Mouse (Mus musculus) heart, adult 18-20 months (tissue): Measurements from ENCODE around the gene Ralgapa1. TPM values are rescaled to one million over a fixed set of nuclear protein-coding genes. Genes with fewer than 3 reads are reported as not detected.
A peak's percentile ranks its signal among the peaks of the same experiment; 100 is the strongest.
"Not testable (repeated sequence)": the region's sequence is repeated elsewhere in the genome, so short reads cannot be mapped to it uniquely, and the experiment has no call there.

Source experiments
- DNase-seq, 2 experiments: peaks; one replicate each; pipeline ENCODE4 v3.0.0; 2021 to 2022; ENCODE audit warnings: mixed read lengths in 1 of 2
- total RNA-seq, 2 experiments: library from RNA; stranded (reverse); gene quantifications; 2 replicates each; pipeline ENCODE4 v1.2.3; 2021

The Ralgapa1 gene
- total RNA-seq, 2 experiments from 2014 or later: 51.1 to 60.4 TPM

GRCm38 (mm10) chr12:55800144-55800543, 20.8 kb downstream of the Ralgapa1 start:
- no peak for DNase-seq

- DNase-seq: no peak
Measured at GRCm38 (mm10) chr12:55798745-55799144, 22.2 kb downstream of the Ralgapa1 start.

DNA sequence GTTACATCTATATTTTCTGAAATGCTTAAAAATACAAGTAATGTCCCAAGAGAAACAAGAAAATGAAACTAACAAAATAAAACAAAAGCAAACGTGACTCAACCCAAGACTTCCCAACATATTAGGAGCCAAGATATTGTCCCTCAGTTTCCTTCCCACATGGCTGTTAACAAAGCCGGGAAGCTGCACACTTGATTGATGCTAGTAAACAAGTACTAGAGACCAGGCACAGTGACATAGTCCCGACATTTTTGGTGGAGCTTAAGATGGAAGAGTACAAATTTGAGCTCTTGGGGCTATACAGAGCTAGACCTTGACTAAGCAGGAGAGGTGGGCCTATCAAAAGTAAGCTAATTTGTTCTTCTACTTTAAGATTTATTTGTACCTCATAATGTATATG, 23.9 kb downstream of the Ralgapa1 start:
- DNase-seq: peak in 1 of 2 experiments; percentile 59

GRCm38 (mm10) chr12:55794485-55794884, 26.5 kb downstream of the Ralgapa1 start:
- DNase-seq: not testable (repeated sequence)

DNA sequence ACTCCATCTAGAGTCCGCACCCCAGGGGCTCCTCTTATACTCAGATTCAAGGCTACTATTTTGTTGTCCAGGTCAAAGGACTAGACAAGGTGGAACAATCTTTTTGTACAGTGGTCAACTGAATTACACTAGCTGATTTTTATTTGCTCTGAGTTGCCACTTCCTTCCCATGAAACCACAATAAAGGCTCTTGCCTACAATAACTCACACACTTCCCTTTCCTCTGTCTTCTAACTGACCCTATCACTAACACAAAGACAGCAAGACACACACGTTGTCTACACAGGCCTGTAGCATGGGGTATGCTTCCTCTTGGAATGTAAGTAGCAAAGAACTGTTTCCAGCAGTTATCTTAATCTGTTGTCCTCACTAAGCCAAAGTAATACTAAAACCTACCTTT, 35.7 kb downstream of the Ralgapa1 start:
- no peak for DNase-seq

DNA sequence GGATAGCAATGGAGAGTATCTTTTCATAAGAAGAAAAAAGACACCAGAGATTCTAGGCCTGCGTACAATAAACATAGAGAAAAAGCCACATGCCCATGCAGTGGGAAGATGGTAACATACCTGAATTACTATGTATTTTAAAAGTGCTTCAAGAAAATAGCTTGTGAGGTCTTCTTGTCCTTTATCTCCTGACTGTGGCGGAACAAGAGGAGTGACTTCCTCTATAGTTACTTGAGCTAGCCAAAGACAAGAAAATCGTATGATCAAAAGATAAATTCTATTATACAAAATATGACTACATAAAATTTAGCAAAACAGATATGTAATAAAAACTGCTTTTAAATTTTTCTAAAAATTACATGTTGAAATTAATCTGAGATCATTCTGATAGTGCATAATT, 38.3 kb downstream of the Ralgapa1 start:
- DNase-seq: no peak

DNA sequence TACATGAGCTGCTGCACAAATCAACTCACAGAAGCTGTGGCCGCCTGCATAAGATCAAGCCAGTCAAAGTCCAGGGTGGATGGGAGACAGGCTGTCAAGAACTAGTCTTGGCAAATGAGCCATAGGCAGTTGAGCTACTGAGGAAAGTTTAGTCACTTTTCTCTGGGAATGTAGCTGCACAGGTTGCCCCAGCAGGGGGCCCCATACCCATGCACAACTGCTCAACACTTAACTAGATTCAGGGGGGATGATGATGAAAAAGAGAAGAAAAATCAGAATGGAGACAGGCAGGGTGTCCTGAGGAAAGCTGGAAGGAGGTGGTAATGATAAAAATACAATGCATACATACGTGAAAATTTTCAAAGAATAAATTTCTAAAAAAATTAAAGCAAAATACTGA, 42.7 kb downstream of the Ralgapa1 start:
- DNase-seq: peak; percentile 31 to 61

GRCm38 (mm10) chr12:55777356-55777755, 43.6 kb downstream of the Ralgapa1 start:
- no peak for DNase-seq

DNA sequence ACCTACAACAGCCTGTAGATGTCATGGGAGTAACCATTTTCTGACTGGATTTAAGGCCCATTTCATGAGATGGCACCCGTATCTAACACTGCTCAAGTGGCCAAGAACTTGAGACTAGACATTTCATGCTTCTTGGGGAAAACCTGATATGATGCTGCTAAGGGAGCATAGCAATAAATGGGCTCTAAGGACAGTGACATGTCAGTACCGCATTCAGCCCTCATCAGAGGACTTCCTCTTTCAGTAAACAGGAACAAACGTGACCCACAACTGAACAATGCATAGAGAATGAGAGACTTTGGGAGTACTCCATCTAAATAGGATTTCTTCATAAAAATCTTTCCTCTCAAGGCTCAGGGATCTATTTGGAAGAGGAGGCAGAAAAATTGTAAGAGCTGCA, 46.7 kb downstream of the Ralgapa1 start:
- no peak for DNase-seq

GRCm38 (mm10) chr12:55720319-55720718, 100.6 kb downstream of the Ralgapa1 start:
- DNase-seq: no peak

- DNase-seq: peak; percentile 12 to 13
Measured at GRCm38 (mm10) chr12:55705881-55706280, 115.1 kb downstream of the Ralgapa1 start.

GRCm38 (mm10) chr12:55666699-55667098, 154.3 kb downstream of the Ralgapa1 start:
- DNase-seq: no peak

GRCm38 (mm10) chr12:55663194-55663593, 157.8 kb downstream of the Ralgapa1 start:
- not testable (repeated sequence) for DNase-seq

- DNase-seq: no peak
Measured at GRCm38 (mm10) chr12:55648011-55648525, 172.9 kb downstream of the Ralgapa1 start.

DNA sequence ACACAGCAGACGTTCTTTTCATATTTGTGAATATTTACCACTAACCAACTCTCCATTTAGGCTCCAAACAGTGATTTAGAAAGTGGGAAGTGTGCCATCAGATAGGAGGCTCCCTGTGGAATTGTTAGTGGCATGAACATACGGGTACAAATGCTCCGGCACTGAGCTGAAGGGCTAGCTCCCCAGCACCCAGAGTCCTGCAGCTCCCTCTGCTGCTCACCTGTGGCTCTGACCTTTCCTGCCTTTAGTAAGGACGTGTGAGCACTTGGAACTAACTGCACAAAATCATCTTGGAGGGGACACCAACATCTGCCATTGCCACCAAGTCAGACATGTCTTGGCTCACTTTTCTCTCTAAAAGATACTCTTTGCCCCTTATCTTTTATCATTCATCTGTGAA, 194.3 kb downstream of the Ralgapa1 start:
- DNase-seq: no peak

DNA sequence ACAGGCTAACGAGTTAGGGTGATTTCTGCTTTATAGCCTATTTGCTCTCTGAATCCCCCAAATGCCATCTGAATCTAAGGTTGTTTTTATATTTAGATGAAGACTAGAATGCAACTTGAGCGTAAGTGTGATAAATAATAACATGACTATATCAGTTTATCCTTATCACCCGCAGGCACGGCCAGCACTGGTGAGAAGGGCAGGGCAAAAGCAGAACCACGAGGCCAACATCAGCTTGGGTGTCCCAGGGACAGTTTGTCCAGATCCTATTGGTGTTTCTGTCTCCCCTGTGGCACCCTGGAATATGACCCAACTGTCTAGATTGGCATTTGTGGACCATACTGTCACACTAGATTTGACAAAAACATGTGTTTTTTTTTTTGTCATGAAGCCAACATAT, 197.7 kb downstream of the Ralgapa1 start:
- DNase-seq: no peak

DNA sequence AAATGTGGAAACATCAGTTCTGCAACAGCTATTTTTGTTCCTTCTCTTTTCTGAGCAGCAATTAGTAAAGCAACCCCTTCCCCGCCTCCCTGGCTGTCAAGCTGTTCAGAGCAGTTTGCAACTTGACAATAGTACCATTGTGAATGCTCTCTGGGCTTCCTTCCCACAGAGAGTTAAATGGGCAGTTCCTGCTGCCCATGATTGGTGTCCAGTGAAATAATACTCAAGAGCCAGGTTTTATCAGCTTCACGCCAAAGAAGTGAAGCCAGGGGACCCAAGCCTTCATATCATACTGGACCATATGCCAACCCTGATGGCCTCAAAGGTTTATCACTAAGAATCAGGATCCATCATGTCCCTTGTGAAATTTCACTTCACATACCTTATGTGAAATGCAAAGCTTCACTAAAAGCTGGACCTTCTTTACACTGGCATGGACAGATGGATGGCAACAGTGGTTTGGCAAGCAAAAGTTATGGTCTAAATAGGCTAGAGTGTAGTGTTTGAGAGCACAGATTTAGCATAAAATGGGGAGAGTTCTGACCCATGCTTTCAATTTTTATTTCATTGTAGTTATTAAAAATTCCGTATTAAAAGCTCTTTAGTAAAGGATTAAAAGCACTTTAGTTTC, 198.2 kb downstream of the Ralgapa1 start:
- no peak for DNase-seq

DNA sequence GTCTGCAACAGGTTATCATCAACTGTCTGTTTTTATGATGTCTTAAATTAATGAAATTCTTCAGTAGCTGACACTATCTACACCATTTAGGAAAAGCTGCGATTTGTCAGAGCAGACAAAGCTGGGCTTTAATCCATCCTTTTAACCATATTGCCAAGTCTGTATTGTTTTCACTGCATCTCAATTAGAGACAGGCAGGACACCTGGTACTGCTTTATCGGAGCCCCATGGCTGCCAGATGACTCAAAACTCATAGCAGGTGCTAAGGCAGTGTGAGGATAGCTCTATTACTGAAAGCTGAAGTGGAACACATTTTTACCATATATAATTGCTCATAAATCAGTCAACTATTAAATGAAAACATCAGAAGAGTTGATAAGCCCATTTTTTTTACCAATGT, 200.6 kb downstream of the Ralgapa1 start:
- DNase-seq: no peak

DNA sequence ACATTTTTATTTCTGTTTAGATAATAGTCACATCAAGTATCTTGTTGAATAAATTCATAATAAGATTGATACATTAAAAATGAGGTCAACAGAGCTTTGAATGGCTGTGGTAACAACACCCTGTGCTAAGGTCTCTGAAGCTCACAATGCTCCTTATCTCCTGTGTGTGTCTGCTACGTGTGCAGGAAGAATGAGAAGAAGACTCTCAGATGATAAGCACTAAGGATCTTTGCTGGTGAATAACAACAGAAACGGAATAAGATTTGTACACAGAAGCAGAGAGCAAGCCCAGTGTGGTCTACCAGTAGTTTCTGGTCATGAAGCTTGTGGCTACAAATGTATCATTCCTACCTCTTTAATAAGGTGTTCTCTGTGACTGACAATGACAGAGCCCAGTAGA, 210.2 kb downstream of the Ralgapa1 start:
- no peak for DNase-seq

GRCm38 (mm10) chr12:55607902-55608301, 213.1 kb downstream of the Ralgapa1 start:
- no peak for DNase-seq

DNA sequence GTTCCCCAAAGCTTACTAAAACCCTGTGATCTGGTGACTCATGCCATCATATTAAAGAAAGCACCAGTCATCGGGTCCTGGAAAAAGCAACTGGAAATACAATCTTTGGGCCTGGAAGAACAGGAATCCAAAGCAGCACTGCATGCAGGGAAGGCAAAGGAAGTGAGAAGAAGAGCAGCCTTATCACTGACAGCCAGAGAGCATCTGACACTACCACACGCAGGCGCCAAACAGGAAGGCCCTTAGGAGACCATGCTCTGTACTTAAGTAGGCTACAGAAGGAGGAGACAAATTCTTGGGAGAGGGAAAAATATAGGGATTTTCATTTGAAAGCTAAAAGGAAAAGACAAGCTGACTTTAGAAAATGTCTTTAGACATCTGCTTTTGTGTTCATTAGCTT, 216.6 kb downstream of the Ralgapa1 start:
- no peak for DNase-seq

- DNase-seq: no peak
Measured at GRCm38 (mm10) chr12:55600503-55600994, 220.4 kb downstream of the Ralgapa1 start.

- DNase-seq: peak; percentile 24 to 70
Measured at GRCm38 (mm10) chr12:55599639-55600502, 221.1 kb downstream of the Ralgapa1 start.
